Mouse (Mus musculus) megakaryocyte-erythroid progenitor cell, adult 5-6 weeks (primary cell): Measurements from ENCODE around the gene Pla2g2c. TPM values are rescaled to one million over a fixed set of nuclear protein-coding genes. Genes with fewer than 3 reads are reported as not detected.

Source experiments
- ATAC-seq: replicated peaks from 2 replicates; pipeline ENCODE4 v1.8.0; 2016; ENCODE audit warnings: mild to moderate bottlenecking, inconsistent platforms; ENCODE audit not compliant: severe bottlenecking, poor library complexity, low FRiP score, low TSS enrichment
- total RNA-seq, 2 experiments: library from RNA; stranded (forward) in 1 of 2; stranded (reverse) in 1 of 2; fragments of 200-1000, 215-1000 nt in 1 of 2; fragments of >200 nt in 1 of 2; fragmentation: Nextera tagmentation in 1 of 2; gene quantifications; 2 replicates each; pipeline ENCODE4 v1.2.3; 2014 to 2017

Gene Pla2g2c
- total RNA-seq, 2 experiments from 2014 or later, result not detected

GRCm38 (mm10) chr4:138739136-138739851, 14.7 kb downstream of the Pla2g2c start:
- no peak for ATAC-seq

GRCm38 (mm10) chr4:138745884-138746283, 21.3 kb downstream of the Pla2g2c start:
- no peak for ATAC-seq

GRCm38 (mm10) chr4:138746866-138747265, 22.3 kb downstream of the Pla2g2c start:
- no peak for ATAC-seq

- ATAC-seq, result no peak
These were observed 23.3 kb downstream of the Pla2g2c start for GRCm38 (mm10) chr4:138747851-138748250.

- 0 out of 2 replicates have a peak, but pooled peaks have one; percentile 50 for ATAC-seq
These were observed 23.9 kb downstream of the Pla2g2c start for GRCm38 (mm10) chr4:138748369-138749072.

- ATAC-seq, result no peak
These were observed 28.0 kb downstream of the Pla2g2c start for GRCm38 (mm10) chr4:138752603-138753002.

GRCm38 (mm10) chr4:138753608-138754007, 29.0 kb downstream of the Pla2g2c start:
- no peak for ATAC-seq

- ATAC-seq, result no peak
These were observed 29.8 kb downstream of the Pla2g2c start for GRCm38 (mm10) chr4:138754432-138754831.

- no peak for ATAC-seq
These were observed 30.8 kb downstream of the Pla2g2c start for GRCm38 (mm10) chr4:138755439-138755838.

GRCm38 (mm10) chr4:138755983-138756382, 31.4 kb downstream of the Pla2g2c start:
- ATAC-seq, result no peak

GRCm38 (mm10) chr4:138757416-138757815, 32.8 kb downstream of the Pla2g2c start, which contains the start of gene Pla2g2f:
Pla2g2f (minus strand) TSS chr4:138757626.
- ATAC-seq, result no peak

- ATAC-seq, result no peak
These were observed 37.7 kb downstream of the Pla2g2c start for GRCm38 (mm10) chr4:138762266-138762665.

GRCm38 (mm10) chr4:138771970-138772369, 47.4 kb downstream of the Pla2g2c start:
- no peak for ATAC-seq

GRCm38 (mm10) chr4:138772386-138772785, 47.8 kb downstream of the Pla2g2c start:
- ATAC-seq, result no peak

GRCm38 (mm10) chr4:138775435-138775834, 50.8 kb downstream of the Pla2g2c start, which contains the start of gene Pla2g2d:
Pla2g2d (plus strand) TSS chr4:138775735.
- no peak for ATAC-seq

- ATAC-seq, result no peak
These were observed 53.1 kb downstream of the Pla2g2c start for GRCm38 (mm10) chr4:138777417-138778407.

- ATAC-seq, result no peak
These were observed 55.7 kb downstream of the Pla2g2c start for GRCm38 (mm10) chr4:138780300-138780699.

- ATAC-seq, result no peak
These were observed 57.5 kb downstream of the Pla2g2c start for GRCm38 (mm10) chr4:138782098-138782497.

GRCm38 (mm10) chr4:138785721-138786120, 61.1 kb downstream of the Pla2g2c start:
- ATAC-seq, result no peak

GRCm38 (mm10) chr4:138786141-138786540, 61.5 kb downstream of the Pla2g2c start:
- no peak for ATAC-seq
